Mouse (Mus musculus) frontal cortex, postnatal 10 days (tissue): Measurements from ENCODE around the gene Tspyl1.
"Not testable (repeated sequence)": the region's sequence is repeated elsewhere in the genome, so short reads cannot be mapped to it uniquely, and the experiment has no call there.

Source experiments
- DNase-seq, 2 experiments: peaks; one replicate each; pipeline ENCODE4 v3.0.0; 2022; ENCODE audit warnings: low spot score in 2 of 2, mixed read lengths in 1 of 2

The Tspyl1 gene

DNA sequence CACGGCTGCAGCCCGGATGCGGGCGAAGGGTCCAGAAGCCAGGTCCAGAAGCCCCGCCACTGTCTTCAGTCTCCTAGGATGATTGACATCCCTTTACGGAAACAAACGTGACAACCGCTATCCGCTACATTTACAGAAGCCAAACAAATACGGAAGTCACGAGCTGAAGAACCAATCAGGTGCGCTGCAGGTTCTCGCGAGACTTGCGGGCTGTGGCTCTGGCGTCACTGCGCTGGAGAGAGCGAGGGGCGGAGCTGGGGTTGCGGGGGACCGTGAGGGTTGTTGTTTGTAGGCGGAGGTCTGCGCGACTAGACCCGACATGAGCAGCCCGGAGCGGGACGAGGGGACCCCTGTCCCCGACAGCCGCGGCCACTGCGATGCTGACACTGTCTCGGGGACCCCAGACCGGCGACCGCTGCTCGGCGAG lies at the start of gene Tspyl1:
Gene Tspyl1, plus strand, starts transcription at position 229 of the 427 bp plus-strand sequence.
- peak; percentile 94 to 97 for DNase-seq

DNA sequence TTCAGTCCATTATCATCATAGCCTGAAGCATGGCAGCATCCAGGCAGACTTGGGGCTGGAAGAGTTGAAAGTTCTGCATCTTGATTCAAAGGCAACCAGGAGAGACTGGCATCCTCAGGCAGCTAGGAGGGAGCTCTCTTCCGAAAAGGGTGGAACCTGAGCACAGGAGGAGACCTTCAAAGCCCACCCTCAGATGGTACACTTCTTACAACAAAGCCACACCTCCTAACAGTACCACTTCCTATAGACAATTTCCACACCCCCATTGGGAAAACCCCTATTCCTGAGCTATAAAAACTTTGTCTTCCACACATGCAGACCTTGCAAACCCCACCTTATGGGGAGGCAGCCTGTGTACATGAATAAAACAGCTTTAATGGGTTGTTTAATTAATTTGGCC lies 48.6 kb upstream of the Tspyl1 start:
- no peak for DNase-seq

DNA sequence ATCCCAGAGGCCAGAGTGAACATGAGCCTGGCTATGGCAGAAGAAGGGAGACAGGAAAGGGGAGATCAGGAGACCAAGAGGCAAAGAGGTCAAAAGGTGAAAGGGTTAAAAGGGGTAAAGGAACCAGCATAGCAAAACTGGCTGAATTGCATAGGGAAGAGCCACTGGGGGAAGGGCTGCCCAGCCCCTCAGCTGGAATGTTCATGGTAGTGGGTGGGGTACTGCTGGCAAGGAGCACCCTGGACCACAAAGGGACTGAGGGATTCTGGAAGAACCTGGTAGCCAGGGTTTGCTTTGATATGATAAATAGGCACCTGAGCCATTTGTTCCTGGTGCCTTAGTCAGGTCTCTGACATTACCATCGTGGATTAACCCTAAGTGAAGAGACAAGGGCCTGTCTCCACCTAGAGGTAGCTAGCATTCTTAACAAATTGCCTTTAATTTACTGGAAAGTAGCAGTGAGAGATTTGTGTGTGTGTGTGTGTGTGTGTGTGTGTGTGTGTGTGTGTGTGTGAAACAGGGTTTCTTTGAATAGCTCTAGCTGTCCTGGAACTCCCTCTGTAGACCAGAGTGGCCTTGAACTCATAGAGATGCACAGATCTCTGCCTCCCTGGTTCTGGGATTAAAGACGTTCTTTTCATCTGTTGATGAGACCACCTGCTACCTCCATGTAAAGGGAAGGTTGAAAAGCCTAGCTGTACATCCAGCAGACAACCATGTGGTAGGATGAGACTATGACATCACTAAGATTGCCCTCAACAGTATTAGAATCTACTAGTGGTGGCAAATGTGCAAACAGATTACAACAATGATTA lies 47.9 kb upstream of the Tspyl1 start:
- no peak for DNase-seq

DNA sequence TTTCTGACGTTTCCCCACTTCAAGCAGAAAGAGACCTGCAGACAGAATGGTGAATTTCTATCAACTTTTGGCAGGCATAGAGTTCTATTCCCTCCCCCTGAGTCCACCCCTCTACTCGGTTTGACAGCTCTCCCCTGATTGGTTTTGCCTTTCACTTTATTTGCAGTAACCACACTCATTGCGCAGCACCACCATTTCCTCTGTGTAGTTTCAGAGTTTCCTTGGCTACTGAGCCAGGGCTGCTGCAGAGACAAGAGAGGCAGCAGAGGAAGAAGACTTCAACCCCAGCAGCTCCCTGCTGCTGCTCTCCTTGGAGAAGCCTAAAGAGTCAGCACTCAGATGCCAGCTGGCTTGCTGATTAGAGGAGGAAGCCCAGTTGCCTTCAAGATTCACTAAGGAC lies 46.6 kb upstream of the Tspyl1 start:
- DNase-seq: no peak

DNA sequence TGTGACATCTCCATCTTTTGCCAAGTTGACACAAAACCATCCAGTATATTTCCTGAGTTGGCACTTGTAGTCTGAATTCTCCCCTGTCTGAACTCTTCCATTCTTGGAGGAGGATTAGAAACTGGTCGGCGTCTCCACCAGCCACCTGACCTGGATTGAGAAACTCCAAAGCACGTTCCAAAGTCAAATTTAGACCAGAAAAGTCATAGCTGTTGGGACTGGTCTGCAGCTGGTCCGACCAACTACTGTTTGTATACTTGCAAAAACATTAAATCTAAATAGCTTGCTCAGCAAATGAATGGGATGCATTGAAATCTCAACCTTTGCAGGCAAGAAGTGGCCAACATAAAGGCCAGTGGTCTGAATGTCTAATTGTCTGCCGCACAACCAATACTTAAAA lies 45.4 kb upstream of the Tspyl1 start:
- no peak for DNase-seq

DNA sequence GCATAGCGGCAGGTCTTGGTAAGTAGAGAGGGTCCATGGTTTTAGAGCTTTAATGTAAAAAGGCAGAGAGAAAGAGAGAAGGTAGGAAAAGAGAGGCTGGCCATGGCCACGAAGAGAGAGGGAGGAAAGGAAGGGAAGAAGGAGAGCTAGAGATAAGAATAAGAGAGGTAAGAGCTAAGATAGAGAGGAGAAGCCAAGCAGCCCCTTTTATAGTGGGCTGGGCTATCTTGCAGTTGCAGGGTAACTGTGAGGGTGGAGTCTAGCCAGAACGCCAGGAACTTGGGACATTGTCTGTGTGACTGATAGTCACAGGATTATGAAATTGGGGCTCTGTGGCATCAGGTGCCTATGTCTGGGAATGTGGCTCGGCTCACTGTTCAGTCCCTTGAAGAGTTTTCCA lies 43.5 kb upstream of the Tspyl1 start:
- no peak for DNase-seq

DNA sequence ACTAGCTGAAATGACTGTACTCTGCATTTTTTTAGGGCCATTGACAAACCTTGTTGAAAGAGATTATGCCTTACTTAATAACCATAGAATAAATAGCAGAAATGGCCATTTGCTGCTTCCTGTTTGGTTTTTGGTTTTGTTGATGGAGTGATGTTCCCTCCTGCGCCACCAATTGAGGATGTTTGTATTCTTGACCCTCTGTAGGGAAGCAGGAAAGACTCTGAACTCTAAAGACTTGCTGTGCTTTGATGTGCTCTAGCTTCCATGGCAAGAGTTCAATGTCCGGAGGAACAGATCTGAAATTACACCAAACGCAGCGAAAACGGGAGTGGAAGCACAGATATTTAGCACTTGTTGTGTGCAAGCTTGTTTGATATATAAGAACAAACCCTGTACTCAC lies 37.2 kb upstream of the Tspyl1 start:
- no peak for DNase-seq

DNA sequence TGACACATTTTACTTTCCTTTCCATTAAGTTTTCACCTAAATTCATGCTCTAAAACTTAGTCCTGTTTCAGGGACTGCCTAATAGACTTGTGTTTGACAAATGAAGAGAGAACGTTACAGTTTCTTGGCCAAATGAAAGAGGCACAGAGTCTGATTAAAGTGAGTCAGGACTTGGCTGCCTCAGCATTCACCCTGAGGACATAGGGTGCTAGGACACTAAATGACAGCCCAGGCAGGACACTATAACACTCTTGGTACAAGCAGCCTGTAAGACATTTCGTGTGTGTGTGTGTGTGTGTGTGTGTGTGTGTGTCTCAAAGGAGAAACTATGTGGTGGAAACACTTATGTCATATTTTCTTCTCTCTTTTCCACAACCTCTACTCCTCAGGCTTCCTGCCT lies 35.9 kb upstream of the Tspyl1 start:
- no peak for DNase-seq

DNA sequence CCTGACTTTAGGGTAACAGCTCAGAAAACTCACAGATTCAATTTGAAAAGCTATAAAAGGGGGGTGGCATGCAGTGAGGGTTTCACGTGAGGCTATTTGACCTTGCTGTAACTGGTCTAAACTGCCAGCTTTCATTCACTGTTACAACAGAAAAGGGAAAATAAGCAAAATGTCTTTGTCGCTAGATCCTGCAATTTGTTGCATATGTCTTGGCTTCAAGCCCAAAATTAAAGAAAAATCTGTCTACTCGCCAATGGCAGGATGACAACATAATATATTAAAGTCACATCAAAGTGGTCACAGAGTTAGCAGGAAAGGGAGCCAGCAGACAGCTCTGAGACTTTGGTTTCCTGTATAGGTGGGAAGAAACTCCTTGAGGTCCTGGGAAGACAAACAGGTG lies 34.2 kb upstream of the Tspyl1 start:
- no peak for DNase-seq

DNA sequence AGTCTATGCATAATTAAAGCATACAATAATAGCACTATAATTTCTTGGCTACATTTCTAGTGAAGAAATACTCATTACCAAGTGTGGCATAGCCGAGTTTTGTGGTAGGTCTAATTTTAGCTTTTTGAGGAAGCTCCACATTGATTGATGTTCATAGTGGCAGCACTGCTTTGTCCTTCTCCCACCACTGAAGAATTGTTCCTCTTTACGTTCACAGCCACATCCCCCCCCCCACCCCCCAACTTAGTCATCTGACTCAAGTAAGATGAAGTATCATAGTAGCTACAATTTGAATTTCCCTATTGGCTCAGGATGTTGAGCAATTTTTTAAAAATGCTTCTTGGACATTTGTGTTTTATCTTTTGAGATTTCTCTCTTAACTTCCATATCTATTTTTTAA lies 32.4 kb upstream of the Tspyl1 start:
- DNase-seq: no peak

DNA sequence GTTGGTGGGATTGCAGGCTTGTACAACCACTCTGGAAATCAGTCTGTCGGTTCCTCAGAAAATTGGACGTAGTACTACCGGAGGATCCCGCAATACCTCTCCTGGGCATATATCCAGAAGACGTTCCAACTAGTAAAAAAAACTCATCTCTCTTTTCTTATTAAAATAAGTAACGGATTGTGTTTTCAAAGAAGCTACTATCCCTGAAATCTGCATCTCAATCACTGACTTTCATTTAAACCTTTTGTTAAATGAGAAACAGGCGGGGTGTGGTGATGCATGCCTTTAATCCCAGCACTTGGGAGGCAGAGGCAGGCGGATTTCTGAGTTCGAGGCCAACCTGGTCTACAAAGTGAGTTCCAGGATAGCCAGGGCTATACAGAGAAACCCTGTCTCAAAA lies 29.2 kb upstream of the Tspyl1 start:
- DNase-seq: not testable (repeated sequence)

DNA sequence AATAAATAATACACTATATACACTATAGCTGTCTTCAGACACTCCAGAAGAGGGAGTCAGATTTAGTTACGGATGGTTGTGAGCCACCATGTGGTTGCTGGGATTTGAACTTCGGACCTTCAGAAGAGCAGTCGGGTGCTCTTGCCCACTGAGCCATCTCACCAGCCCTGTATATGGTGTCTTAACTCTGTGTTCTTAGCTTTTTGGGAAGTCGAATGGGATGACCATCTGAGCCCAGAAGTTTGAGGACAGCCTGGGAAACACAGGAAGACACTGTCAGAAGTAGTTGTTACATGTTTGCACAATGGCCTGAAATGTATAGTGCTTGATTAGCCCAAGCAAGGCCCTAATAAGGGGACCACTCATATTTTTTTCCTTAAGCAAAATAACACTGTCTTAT lies 16.9 kb upstream of the Tspyl1 start:
- no peak for DNase-seq

DNA sequence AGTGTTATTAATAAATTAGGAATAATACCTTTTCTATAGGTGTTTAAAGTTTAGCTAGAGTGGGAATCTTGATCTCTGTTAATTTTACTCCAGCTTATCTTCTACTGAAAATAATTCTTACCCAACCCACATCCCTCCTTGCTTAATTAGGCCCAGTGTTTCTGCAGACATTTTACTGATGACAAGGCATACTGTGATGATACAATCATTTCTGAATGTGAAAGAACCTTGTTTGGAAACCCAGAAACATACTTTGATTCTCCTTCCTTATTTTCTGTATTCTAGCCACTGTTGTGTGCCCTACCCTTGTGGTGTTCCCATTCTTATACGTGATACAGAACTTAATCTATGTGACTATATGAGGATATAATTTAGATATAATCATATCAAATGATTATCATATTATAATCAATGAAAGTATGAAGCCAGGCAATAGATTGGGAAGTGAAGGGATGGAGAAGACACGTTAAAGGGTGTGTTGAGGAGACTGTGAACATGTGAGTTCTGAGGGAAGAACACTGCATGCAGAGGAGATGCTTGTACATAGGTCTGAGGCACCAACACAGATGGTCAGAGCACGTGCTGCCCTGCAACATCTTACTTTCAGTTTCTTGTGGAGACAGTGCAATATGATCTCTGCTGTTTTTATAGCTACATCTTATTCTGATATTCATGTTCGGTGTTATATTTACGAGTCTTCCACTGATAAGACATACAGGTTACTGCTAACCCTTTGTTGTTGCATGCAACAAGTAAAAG lies 14.5 kb upstream of the Tspyl1 start:
- no peak for DNase-seq

DNA sequence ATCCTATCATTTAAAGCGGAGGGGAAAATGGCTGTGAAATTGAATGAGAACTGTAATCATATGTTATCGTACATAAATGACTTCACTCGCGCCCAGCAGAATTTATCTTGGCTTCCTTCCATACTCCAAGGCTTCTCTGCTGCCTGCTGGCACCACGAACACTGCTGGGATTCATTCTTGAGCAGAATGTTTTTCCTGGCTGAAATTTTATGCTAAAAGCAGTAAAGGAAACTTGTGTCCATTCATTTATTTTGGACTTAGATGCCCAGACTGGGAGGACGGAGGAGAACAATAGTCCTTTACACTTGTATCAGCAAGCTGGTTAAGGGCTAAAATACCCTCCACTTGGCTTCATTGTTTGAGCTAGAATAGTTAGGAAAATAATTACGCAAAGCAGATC lies 10.3 kb upstream of the Tspyl1 start:
- DNase-seq: peak in 1 of 2 experiments; percentile 17

DNA sequence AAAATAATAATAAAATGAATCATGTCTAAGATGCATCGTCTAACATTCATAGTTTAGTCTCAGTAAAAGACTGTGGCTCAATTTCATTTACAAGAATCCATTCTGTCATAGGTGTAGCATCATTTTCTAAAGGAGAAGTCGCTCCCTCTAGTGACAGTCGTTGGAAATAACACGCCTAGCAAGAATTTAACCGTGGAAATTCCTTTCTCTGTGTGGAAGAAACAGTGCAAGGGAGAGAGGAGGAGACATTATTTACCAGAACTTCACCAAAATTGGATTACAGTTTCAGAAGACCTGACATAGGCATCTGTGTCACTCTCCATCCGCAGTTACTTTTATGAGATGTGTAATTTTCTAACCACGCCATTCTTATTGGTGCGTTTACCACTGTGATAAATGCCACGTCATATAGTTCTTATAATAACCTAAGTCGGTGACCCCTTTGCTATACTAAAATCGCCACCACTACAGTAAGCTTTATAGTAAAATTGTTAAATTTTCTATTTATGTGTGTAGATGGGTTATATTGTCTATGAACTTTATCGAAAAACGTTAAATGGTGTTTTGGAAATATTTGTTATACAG lies 1.3 kb upstream of the Tspyl1 start:
- DNase-seq: peak in 1 of 2 experiments; percentile 31

DNA sequence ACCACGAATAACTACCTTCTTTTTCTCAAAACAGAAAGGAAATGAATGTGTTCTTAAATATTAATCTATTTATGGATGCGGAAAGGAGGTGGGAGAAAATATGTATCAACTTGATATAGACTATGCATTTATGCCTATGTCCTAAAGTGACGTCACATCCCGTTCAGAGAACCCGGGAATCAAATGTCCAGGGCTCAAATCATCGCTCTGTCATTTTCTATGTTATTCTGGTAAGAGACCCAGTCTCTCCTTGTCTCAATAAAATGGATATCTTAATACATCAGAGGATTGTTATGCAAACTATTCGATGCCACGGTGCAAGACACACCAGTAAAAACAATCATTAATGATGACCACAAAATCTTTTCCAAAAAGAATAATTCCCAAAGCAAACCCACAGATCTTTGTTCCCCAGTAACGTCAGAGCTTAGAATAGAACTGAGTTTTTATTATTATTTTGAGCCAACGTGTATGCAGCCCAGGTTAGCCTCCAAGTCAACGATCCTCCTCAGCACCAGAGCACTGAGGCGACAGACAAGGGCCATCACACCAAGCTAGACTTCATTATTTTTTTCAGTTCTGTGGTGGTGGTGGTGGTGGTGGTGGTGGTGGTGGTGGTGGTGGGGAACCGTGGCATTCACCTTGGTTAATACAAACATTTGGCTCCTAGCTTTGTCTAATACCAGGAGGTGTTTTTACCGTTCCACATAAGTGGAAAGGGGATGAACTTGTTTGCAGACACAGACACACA lies 604 bp upstream of the Tspyl1 start:
- no peak for DNase-seq

DNA sequence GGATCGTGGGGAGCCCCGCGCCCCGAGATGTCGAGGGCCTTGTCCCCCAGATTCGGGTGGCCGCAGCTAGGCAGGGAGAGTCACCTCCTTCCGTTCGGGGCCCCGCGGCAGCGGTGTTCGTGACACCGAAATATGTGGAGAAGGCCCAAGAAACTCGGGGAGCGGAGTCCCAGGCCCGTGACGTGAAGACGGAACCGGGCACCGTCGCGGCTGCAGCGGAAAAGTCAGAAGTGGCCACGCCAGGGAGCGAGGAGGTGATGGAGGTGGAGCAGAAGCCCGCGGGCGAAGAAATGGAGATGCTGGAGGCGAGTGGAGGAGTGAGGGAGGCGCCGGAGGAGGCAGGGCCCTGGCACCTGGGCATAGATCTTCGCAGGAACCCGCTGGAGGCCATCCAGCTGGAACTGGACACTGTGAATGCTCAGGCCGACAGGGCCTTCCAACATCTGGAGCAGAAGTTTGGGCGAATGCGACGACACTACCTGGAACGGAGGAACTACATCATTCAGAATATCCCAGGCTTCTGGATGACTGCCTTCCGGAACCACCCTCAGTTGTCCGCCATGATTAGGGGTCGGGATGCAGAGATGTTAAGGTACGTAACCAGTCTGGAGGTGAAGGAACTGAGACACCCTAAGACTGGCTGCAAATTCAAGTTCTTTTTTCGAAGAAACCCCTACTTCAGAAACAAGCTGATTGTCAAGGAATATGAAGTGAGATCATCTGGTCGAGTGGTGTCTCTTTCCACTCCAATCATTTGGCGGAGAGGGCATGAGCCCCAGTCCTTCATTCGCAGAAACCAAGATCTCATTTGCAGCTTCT lies 639 bp downstream of the Tspyl1 start:
- DNase-seq: peak in 1 of 2 experiments; percentile 47

DNA sequence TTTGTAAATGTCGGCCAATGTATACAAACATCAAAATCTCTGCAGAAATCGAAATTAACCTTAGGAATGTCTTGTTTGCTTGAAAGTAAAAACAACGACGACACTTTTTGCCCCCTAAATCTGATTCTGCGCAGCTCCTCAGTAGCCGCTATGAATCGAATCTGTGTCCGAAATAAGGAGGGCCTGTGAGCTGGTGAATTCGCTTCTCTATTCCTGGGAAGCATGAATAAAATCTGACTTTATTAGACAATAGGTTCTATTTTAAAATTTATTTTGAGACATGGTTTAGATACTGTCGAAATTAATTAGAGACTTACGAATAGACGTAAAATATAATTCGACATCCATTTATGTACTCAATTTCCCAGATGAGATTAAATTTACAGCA lies 14.9 kb downstream of the Tspyl1 start:
- no peak for DNase-seq

DNA sequence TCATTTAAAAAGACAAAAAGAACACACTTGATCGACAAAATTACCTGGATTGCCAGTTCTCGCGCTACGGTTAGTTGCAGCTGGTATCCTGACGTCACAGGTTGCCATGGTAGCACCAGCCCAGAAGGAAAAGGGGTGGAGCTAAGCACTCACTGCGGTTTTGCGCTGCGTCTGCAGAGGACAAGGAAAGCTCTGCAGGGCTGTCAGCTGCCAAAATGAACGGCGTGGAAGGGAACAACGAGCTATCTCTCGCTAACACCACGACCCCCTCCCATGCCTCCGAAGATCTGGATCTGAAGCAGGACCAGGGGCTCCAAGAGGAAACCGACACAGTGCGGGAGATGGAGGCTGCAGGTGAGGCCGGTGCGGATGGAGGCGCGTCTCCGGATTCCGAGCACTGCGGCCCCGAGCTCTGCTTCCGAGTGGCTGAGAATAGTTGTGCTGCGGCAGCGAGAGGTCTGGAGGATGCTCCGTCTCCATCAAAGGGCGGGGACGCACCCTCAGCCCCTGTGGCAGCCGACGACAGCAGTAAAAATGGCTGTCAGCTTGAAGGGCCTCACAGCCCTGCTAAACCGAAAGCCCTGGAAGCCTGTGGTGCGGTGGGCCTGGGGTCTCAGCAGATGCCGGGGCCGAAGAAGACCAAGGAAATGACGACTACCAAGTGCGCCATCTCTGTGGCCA lies 15.4 kb downstream of the Tspyl1 start, which contains the start of gene Tspyl4:
Gene Tspyl4, plus strand, starts transcription at position 144 of the 681 bp plus-strand sequence.
- DNase-seq: peak; percentile 91 to 94

DNA sequence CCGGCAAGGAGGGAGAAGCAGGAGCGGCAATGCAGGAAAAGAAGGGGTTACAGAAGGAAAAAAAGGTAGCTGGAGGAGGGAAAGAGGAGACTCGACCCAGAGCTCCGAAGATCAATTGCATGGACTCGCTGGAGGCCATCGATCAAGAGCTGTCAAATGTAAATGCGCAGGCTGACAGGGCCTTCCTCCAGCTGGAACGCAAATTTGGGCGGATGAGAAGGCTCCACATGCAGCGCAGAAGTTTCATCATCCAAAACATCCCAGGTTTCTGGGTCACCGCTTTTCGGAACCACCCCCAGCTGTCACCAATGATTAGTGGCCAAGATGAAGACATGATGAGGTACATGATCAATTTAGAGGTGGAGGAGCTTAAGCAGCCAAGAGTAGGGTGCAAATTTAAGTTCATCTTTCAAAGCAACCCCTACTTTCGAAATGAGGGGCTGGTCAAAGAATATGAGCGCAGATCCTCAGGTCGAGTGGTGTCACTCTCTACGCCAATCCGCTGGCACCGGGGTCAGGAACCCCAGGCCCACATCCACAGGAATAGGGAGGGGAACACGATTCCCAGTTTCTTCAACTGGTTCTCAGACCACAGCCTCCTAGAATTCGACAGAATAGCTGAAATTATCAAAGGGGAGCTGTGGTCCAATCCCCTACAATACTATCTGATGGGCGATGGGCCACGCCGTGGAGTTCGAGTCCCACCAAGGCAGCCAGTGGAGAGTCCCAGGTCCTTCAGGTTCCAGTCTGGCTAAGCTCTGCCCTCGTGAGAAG lies 16.2 kb downstream of the Tspyl1 start:
- DNase-seq: peak in 1 of 2 experiments; percentile 20
